In genomic region chrX:103937333-103937732, GRCm38 (mm10) we compare ENCODE assay signal across 8 mouse cellular contexts. TPM values are rescaled to one million over a fixed set of nuclear protein-coding genes. Genes with fewer than 3 reads are reported as not detected.
DNase-seq lines count a peak whose midpoint lies in the region; ATAC-seq lines count a peak whose summit lies in the region.

No protein-coding gene starts in this region.

- H3K27ac ChIP-seq in kidney, embryonic 15.5 days: no peak overlapping the region

- ATAC-seq in kidney, embryonic 15.5 days (replicated peaks; ENCODE audit: low FRiP score): no peak
- ATAC-seq in erythroid progenitor cell, adult 5-6 weeks (replicated peaks; ENCODE audit: low FRiP score, poor library complexity, severe bottlenecking): no peak

- H3K4me3 ChIP-seq in kidney, embryonic 15.5 days (replicated peaks): no peak overlapping the region

- no peaks in the 10 kb centered on the region for H3K9me3 ChIP-seq in kidney, embryonic 15.5 days (replicated peaks)

- WGBS in kidney, embryonic 15.5 days: 24% methylated on average over 3 of the region's 3 CpGs

- peak; percentile 3 for DNase-seq in cerebellum, adult 11 months
- DNase-seq in cerebellum, adult 11-12 months: no peak
- DNase-seq in kidney, postnatal 36 days: peak; percentile 12 to 15
- peak; percentile 39 for DNase-seq in 416B (ENCODE audit: low read depth)
- peak; percentile 34 for DNase-seq in embryo, embryonic 11 days
- no peak for DNase-seq in ovary, postnatal 36 days (ENCODE audit: low spot score)

- no peaks in the 10 kb centered on the region for H3K36me3 ChIP-seq in kidney, embryonic 15.5 days

- H3K9ac ChIP-seq in kidney, embryonic 15.5 days: no peak overlapping the region

- peaks cover 32% of the 10 kb centered on the region for H3K27me3 ChIP-seq in kidney, embryonic 15.5 days

- H3K4me2 ChIP-seq in kidney, embryonic 15.5 days: no peak overlapping the region

- H3K4me1 ChIP-seq in kidney, embryonic 15.5 days: no peaks in the 10 kb centered on the region

RNA-seq across cellular contexts. Expression of gene Rlim, which starts 43.8 kb away (rescaled TPM):
- polyA plus RNA-seq in kidney, embryonic 15.5 days (2015; fragmentation: Nextera tagmentation; extraction: Ambion mirVana): 34.1 and 35.3 TPM in 2 replicates
- total RNA-seq in erythroid progenitor cell, adult 5-6 weeks (2015; ENCODE audit: low replicate concordance): 15.1 and 31.0 TPM in 2 replicates
- 27.7 and 32.1 TPM in 2 replicates for total RNA-seq in erythroid progenitor cell, adult 5-6 weeks (2017; ENCODE audit: low replicate concordance)

Comparison
In these comparisons a context has a peak if more than half of its experiments do, and no peak if none do; other contexts are left out.
1. DNase-seq: peak in cerebellum, adult 11 months (single experiment), kidney, postnatal 36 days (2 of 2), 416B (single experiment) and embryo, embryonic 11 days (single experiment); none in cerebellum, adult 11-12 months (single experiment) and ovary, postnatal 36 days (single experiment).